Mouse (Mus musculus) CH12.LX (cell line): ENCODE measurements around the gene Fads3.

Source experiments
- BHLHE40 ChIP-seq: IDR thresholded peaks from 2 replicates; pipeline ENCODE4 v1.6.1; 2011; ENCODE audit warnings: mild to moderate bottlenecking, low read depth, low read length, improper control_type of control experiment
- CHD1 ChIP-seq: IDR thresholded peaks from 2 replicates; pipeline ENCODE4 v1.6.1; 2012; ENCODE audit warnings: low read depth, low read length, improper control_type of control experiment, inconsistent platforms
- CHD2 ChIP-seq: IDR thresholded peaks from 2 replicates; pipeline ENCODE4 v1.6.1; 2011; ENCODE audit warnings: low read length, improper control_type of control experiment
- CTCF ChIP-seq, 2 experiments: IDR thresholded peaks in 1 of 2; conservative IDR thresholded peaks in 1 of 2; 2 replicates each; pipeline ENCODE4 v1.5.1; 2011 to 2012; ENCODE audit warnings: low read depth in 2 of 2, low read length in 2 of 2, improper control_type of control experiment in 1 of 2, inconsistent platforms in 1 of 2, mild to moderate bottlenecking in 1 of 2, moderate library complexity in 1 of 2
- E2F4 ChIP-seq: IDR thresholded peaks from 2 replicates; pipeline ENCODE4 v1.6.1; 2011; ENCODE audit warnings: low read depth, low read length, improper control_type of control experiment; ENCODE audit not compliant: insufficient replicate concordance
- EP300 ChIP-seq: IDR thresholded peaks from 2 replicates; pipeline ENCODE4 v1.6.1; 2011; ENCODE audit warnings: low read length, improper control_type of control experiment
- ETS1 ChIP-seq: conservative IDR thresholded peaks from 2 replicates; pipeline ENCODE4 v1.6.1; 2012; ENCODE audit warnings: low read depth, mild to moderate bottlenecking, inconsistent platforms, low read length, improper control_type of control experiment, moderate library complexity
- POLR2A ChIP-seq: IDR thresholded peaks from 2 replicates; pipeline ENCODE4 v1.6.1; 2011; ENCODE audit warnings: low read depth, mild to moderate bottlenecking, improper control_type of control experiment, low read length
- SIN3A ChIP-seq: IDR thresholded peaks from 2 replicates; pipeline ENCODE4 v1.6.1; 2012; ENCODE audit warnings: low read length, improper control_type of control experiment, inconsistent platforms
- UBTF ChIP-seq: IDR thresholded peaks from 2 replicates; pipeline ENCODE4 v1.6.1; 2012; ENCODE audit warnings: low read depth, mild to moderate bottlenecking, inconsistent platforms, low read length, improper control_type of control experiment, moderate library complexity
- USF1 ChIP-seq: IDR thresholded peaks from 2 replicates; pipeline ENCODE4 v1.6.1; 2014; ENCODE audit warnings: low read depth, mild to moderate bottlenecking, inconsistent platforms, low read length, improper control_type of control experiment
- USF2 ChIP-seq: conservative IDR thresholded peaks from 2 replicates; pipeline ENCODE4 v1.6.1; 2011; ENCODE audit warnings: low read depth, low read length, improper control_type of control experiment
- ZC3H11A ChIP-seq: IDR thresholded peaks from 2 replicates; pipeline ENCODE4 v1.6.1; 2012; ENCODE audit warnings: low read depth, mild to moderate bottlenecking, inconsistent platforms, low read length, improper control_type of control experiment
- ZMIZ1 ChIP-seq: IDR thresholded peaks from 2 replicates; pipeline ENCODE4 v1.6.1; 2012; ENCODE audit warnings: low read depth, mild to moderate bottlenecking, inconsistent platforms, low read length, improper control_type of control experiment

DNA sequence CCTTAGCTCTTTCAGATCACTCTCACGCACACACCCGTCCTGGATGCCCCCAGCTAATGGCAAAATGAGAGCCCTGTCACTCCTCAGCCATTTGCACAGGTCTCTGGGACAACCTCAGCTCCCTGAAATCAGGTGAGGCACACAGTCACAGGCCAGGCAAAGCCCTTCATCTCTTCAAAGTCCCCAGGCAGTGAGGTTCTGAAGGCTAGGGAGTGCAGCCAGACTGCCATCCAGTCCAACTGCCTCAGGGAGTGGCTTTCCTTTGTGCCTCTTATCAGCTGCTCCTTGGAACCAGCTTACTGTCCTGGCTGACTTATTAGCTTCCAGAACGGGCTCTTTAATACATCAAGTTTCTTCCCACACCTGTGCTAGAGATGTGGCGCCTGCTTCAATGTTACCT lies 53.3 kb downstream of the Fads3 start:
- TF ChIP-seq CTCF (conservative IDR thresholded peaks at IDR 0.05 in 1 of 2, IDR thresholded peaks at IDR 0.05 in 1 of 2; ENCODE audit: low read depth in 2 of 2, low read length in 2 of 2) = no peak
- TF ChIP-seq ETS1 = no peak
- no peak for TF ChIP-seq USF1
- no peak for TF ChIP-seq CHD2
- TF ChIP-seq EP300 = no peak
- no peak for TF ChIP-seq POLR2A
- no peak for TF ChIP-seq BHLHE40
- TF ChIP-seq ZMIZ1 = no peak
- TF ChIP-seq ZC3H11A = no peak
- TF ChIP-seq USF2 = no peak
- no peak for TF ChIP-seq UBTF
- no peak for TF ChIP-seq E2F4
- TF ChIP-seq SIN3A = no peak
- no peak for TF ChIP-seq CHD1
